9 mouse cellular contexts compared by ENCODE assay signal in the genomic region with DNA sequence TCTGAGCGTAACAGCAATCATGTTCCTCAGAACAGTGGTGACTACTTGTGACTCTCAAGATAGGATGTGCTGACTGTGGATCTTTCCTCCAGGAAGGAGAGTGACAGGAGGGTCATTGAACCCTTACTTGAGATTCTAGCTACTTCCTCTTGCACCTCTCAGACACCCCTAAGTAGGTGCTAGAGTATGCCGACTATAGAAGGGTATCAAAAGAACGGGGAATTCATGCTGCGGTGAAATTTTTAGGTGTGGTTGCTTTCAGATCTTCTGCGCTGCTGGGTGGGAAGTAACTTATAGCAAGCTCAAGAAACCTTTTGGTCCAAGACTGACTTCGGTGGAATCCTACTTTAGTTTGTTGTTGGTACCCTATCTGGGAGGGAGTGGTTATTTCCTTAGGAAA. TPM values are rescaled to one million over a fixed set of nuclear protein-coding genes. Genes with fewer than 3 reads are reported as not detected.
DNase-seq lines count a peak whose midpoint lies in the region; ATAC-seq lines count a peak whose summit lies in the region.
"Had no signal": no experiment of that assay in that cellular context is flagged by ENCODE, and none has a peak within 500 bp of the region (broad histone marks: within the 10 kb centered on the region; RNA-seq: fewer than 3 reads in every experiment).

No protein-coding gene starts in this region.

- H3K27me3 ChIP-seq in hindbrain, embryonic 13.5 days: no peaks in the 10 kb centered on the region
- no peaks in the 10 kb centered on the region for H3K27me3 ChIP-seq in hindbrain, embryonic 11.5 days (ENCODE audit: control insufficient read depth, insufficient read depth, low read length)
- H3K27me3 ChIP-seq in limb, embryonic 13.5 days: no peaks in the 10 kb centered on the region
- H3K27me3 ChIP-seq in kidney, embryonic 15.5 days: no peaks in the 10 kb centered on the region

- H3K9me3 ChIP-seq in hindbrain, embryonic 13.5 days: no peaks in the 10 kb centered on the region
- no peaks in the 10 kb centered on the region for H3K9me3 ChIP-seq in hindbrain, embryonic 11.5 days (ENCODE audit: control insufficient read depth, low read length)
- no peaks in the 10 kb centered on the region for H3K9me3 ChIP-seq in limb, embryonic 13.5 days
- no peaks in the 10 kb centered on the region for H3K9me3 ChIP-seq in kidney, embryonic 15.5 days (replicated peaks)

- H3K27ac ChIP-seq in hindbrain, embryonic 13.5 days: no peak overlapping the region; the same call in 1 of the 2 replicates
- no peak overlapping the region for H3K27ac ChIP-seq in hindbrain, embryonic 11.5 days (ENCODE audit: low read depth, low read length)
- no peak overlapping the region for H3K27ac ChIP-seq in limb, embryonic 13.5 days
- no peak overlapping the region for H3K27ac ChIP-seq in kidney, embryonic 15.5 days

- WGBS in hindbrain, embryonic 13.5 days: 92% methylated on average over 6 of the region's 6 CpGs
- whole genome bisulfite sequencing in hindbrain, embryonic 11.5 days: 85% methylated on average over 6 of the region's 6 CpGs
- WGBS in limb, embryonic 13.5 days: 92% methylated on average over 6 of the region's 6 CpGs
- WGBS in kidney, embryonic 15.5 days: 86% methylated on average over 6 of the region's 6 CpGs

- peak overlapping the region; percentile 72 for H3K4me2 ChIP-seq in hindbrain, embryonic 13.5 days
- no peak overlapping the region for H3K4me2 ChIP-seq in hindbrain, embryonic 11.5 days (replicated peaks; ENCODE audit: low read depth, low read length)
- H3K4me2 ChIP-seq in limb, embryonic 13.5 days (replicated peaks): peak overlapping the region; percentile 73; the same call in 1 of the 2 replicates
- no peak overlapping the region for H3K4me2 ChIP-seq in kidney, embryonic 15.5 days

- DNase-seq in hindbrain, embryonic 11.5 days (ENCODE audit: low spot score): no peak
- no peak for DNase-seq in cerebellum, adult 9-10 months
- no peak for DNase-seq in ovary, postnatal 10 days (ENCODE audit: low spot score)
- DNase-seq: gastrocnemius, postnatal 10 days had no signal

- no peaks in the 10 kb centered on the region for H3K36me3 ChIP-seq in hindbrain, embryonic 13.5 days
- no peaks in the 10 kb centered on the region for H3K36me3 ChIP-seq in hindbrain, embryonic 11.5 days (ENCODE audit: control insufficient read depth, insufficient read depth, low read length)
- no peaks in the 10 kb centered on the region for H3K36me3 ChIP-seq in limb, embryonic 13.5 days
- no peaks in the 10 kb centered on the region for H3K36me3 ChIP-seq in kidney, embryonic 15.5 days

- H3K4me3 ChIP-seq in hindbrain, embryonic 13.5 days: no peak overlapping the region
- H3K4me3 ChIP-seq in hindbrain, embryonic 11.5 days (ENCODE audit: low read depth, low read length): no peak overlapping the region; the same call in 1 of the 2 replicates
- no peak overlapping the region for H3K4me3 ChIP-seq in limb, embryonic 13.5 days
- no peak overlapping the region for H3K4me3 ChIP-seq in kidney, embryonic 15.5 days (replicated peaks)

- no peak for ATAC-seq in hindbrain, embryonic 13.5 days (ENCODE audit: low FRiP score)
- ATAC-seq in hindbrain, embryonic 11.5 days (ENCODE audit: low FRiP score): no peak
- ATAC-seq in activated CD4-positive, CD25-positive, alpha-beta regulatory T cell, adult 4 months: peak; percentile 53
- no peak for ATAC-seq in limb, embryonic 13.5 days (ENCODE audit: low FRiP score, low read depth)
- ATAC-seq in neutrophil, adult 5-6 weeks (ENCODE audit: extremely low read depth, insufficient number of reproducible peaks, low FRiP score, poor library complexity, severe bottlenecking): peak; percentile 47
- ATAC-seq in kidney, embryonic 15.5 days (replicated peaks; ENCODE audit: low FRiP score): no peak

- H3K9ac ChIP-seq in hindbrain, embryonic 13.5 days: no peak overlapping the region
- H3K9ac ChIP-seq in hindbrain, embryonic 11.5 days (ENCODE audit: low read depth, low read length): no peak overlapping the region
- H3K9ac ChIP-seq in limb, embryonic 13.5 days: no peak overlapping the region
- H3K9ac ChIP-seq in kidney, embryonic 15.5 days: no peak overlapping the region

- H3K4me1 ChIP-seq in hindbrain, embryonic 13.5 days (replicated peaks): peaks cover 22% of the 10 kb centered on the region
- H3K4me1 ChIP-seq in hindbrain, embryonic 11.5 days (replicated peaks; ENCODE audit: control insufficient read depth, insufficient read depth, low read length): no peaks in the 10 kb centered on the region; the same call in 1 of the 2 replicates
- peaks cover 30% of the 10 kb centered on the region for H3K4me1 ChIP-seq in limb, embryonic 13.5 days
- H3K4me1 ChIP-seq in kidney, embryonic 15.5 days: peaks cover 28% of the 10 kb centered on the region

RNA-seq across cellular contexts. Expression of a gene that starts 53.9 kb away (rescaled TPM):
- polyA plus RNA-seq in hindbrain, embryonic 13.5 days (2015; fragmentation: Nextera tagmentation; extraction: Ambion mirVana): 110 and 119 TPM in 2 replicates
- 76.5 and 83.4 TPM in 2 replicates for polyA plus RNA-seq in hindbrain, embryonic 11.5 days (2014; fragmentation: Nextera tagmentation; extraction: Ambion mirVana)
- 100 to 1,000 TPM; 296 to 343 TPM for polyA plus RNA-seq in activated CD4-positive, CD25-positive, alpha-beta regulatory T cell, adult 4 months (2017; shearing (Covaris generic))
- 62.1 and 62.5 TPM in 2 replicates for polyA plus RNA-seq in limb, embryonic 13.5 days (2015; fragmentation: Nextera tagmentation; extraction: Ambion mirVana)
- 113 and 119 TPM in 2 replicates for total RNA-seq in neutrophil, adult 5-6 weeks (2017)
- polyA plus RNA-seq in kidney, embryonic 15.5 days (2015; fragmentation: Nextera tagmentation; extraction: Ambion mirVana): 78.3 and 84.1 TPM in 2 replicates

Comparison
In these comparisons a context has a peak if more than half of its experiments do, and no peak if none do; other contexts are left out.
1. H3K4me2 ChIP-seq: peak in hindbrain, embryonic 13.5 days (single experiment) and limb, embryonic 13.5 days (single experiment); none in hindbrain, embryonic 11.5 days (single experiment) and kidney, embryonic 15.5 days (single experiment).
2. ATAC-seq: peak in activated CD4-positive, CD25-positive, alpha-beta regulatory T cell, adult 4 months (single experiment) and neutrophil, adult 5-6 weeks (single experiment); none in hindbrain, embryonic 13.5 days (single experiment), hindbrain, embryonic 11.5 days (single experiment), limb, embryonic 13.5 days (single experiment) and kidney, embryonic 15.5 days (single experiment).